Mouse (Mus musculus): ENCODE data around the gene Btbd35f14. TPM values are rescaled to one million over a fixed set of nuclear protein-coding genes. Genes with fewer than 3 reads are reported as not detected.
"Not testable (repeated sequence)": the region's sequence is repeated elsewhere in the genome, so short reads cannot be mapped to it uniquely, and the experiment has no call there.

Gene Btbd35f14
- not detected for total RNA-seq (2021)
- long read RNA-seq, experiment 1 = 0 reads
- long read RNA-seq, experiment 2 = 0 reads

GRCm38 (mm10) chrX:33702249-33702648, at the start of gene Btbd35f14:
Gene Btbd35f14, minus strand, starts transcription at chrX:33702349.
- not testable (repeated sequence) for DNase-seq (ENCODE audit: low spot score in 2 of 2)

DNA sequence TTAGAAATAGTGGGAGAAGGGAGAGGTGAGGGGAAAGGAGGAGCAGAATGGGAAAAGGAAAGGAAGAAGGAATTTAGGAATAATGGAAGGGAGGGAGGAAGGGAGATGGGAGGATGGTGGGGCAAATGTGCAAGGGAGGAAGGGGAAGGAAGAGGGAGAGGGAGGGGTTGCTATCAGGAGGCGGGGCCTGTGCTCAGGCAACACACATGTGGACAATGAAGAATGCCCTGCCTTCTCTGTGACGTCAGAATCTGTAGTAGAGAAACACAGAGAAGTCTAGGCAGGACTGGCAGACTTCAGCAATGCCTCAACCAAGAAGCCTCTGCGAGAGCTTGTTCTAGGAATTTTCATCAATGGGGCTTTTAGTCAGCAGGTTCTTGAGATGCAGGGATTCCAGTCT, 45.3 kb downstream of the Btbd35f14 start, which contains the start of gene Btbd35f13:
Gene Btbd35f13, plus strand, starts transcription at position 301 of the 400 bp plus-strand sequence.
- not testable (repeated sequence) for DNase-seq (ENCODE audit: low spot score in 2 of 2)

Other genes with a start within 250 kb of the Btbd35f14 start
- gene Btbd35f15, start 125.0 kb downstream of the Btbd35f14 start, total RNA-seq (2021) = not detected
- gene Btbd35f13, start 45.2 kb downstream of the Btbd35f14 start, total RNA-seq (2021) = not detected

All from layer of hippocampus, postnatal 14 days (tissue).